Mouse (Mus musculus): ENCODE results near the gene Clec2d. TPM values are rescaled to one million over a fixed set of nuclear protein-coding genes. Genes with fewer than 3 reads are reported as not detected.

The Clec2d gene
- total and polyA plus RNA-seq, 2 experiments from 2014 or later: 0.49 to 67.2 TPM

DNA sequence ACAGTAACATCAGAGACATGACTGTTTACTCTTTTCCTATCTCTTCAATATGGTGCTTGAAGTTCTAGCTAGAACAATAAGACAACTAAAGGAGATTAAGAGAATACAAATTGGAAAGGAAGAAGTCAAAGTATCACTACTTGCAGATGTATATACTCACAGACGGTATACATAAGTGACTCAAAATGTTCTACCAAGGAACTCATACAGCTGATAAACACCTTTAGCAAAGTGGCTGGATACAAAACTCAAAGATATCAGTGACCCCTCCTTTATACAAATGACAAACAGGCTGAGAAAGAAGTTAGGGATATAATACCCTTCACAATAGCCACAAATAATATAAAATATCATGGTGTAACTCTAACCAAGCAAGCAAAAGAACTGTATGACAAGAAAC, 40.6 kb downstream of the Clec2d start:
- Histone ChIP-seq H3K4me1 (ENCODE audit: control insufficient read depth, insufficient read depth) (no peaks in the 10 kb centered on the region), H3K4me3 (ENCODE audit: low read depth, low read length) (no peak overlapping the region), H3K36me3 (replicated peaks; ENCODE audit: control insufficient read depth, insufficient read depth, low read length) (no peaks in the 10 kb centered on the region), H3K9me3 (replicated peaks; ENCODE audit: control insufficient read depth, low read length) (no peaks in the 10 kb centered on the region), H3K27me3 (ENCODE audit: control insufficient read depth, insufficient read depth, low read length) (no peaks in the 10 kb centered on the region), H3K27ac (ENCODE audit: low read depth) (no peak overlapping the region), H3K9ac (replicated peaks; ENCODE audit: low read depth, low read length) (no peak overlapping the region), H3K4me2 (ENCODE audit: low read depth, low read length) (no peak overlapping the region)
- ATAC-seq (ENCODE audit: insufficient read depth, low read depth): no peak
- no peak for DNase-seq (ENCODE audit: low spot score)
- WGBS: 77% methylated on average over 1 of the region's 1 CpGs
- no peak for TF ChIP-seq CTCF (IDR thresholded peaks at IDR 0.05; ENCODE audit: low read depth)
- no peak for TF ChIP-seq EP300 (IDR thresholded peaks at IDR 0.05; ENCODE audit: low read depth)

DNA sequence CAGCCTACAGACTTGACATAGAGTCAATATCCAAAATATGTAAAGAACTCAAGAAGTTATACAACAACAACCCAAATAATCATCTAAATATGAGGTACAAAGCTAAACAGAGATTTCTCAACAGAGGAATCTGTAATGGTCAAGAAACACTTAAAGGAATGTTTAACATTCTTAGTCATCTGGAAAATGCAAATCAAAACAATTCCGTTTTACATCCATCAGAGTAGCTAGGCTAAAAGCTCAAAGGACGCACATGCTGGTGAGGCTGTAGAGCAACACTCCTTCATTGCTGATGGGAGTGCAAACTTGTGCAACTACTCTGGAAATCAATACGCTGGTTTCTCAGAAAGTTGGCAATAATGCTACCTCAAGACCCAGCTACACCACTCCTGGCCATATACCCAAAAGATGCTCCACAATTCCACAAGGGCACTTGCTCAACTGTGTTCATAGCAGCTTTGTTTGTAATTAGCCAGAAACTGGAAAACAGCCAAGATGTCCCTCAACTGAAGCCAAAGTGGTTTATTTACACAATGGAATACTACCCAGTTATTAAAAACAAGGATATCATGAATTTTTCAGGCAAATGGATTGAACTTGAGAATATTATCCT, 41.9 kb downstream of the Clec2d start:
- H3K9ac ChIP-seq (replicated peaks; ENCODE audit: low read depth, low read length): no peak overlapping the region
- no peaks in the 10 kb centered on the region for H3K9me3 ChIP-seq (replicated peaks; ENCODE audit: control insufficient read depth, low read length)
- no peak for DNase-seq (ENCODE audit: low spot score)
- TF ChIP-seq EP300 (IDR thresholded peaks at IDR 0.05; ENCODE audit: low read depth): no peak
- TF ChIP-seq CTCF (IDR thresholded peaks at IDR 0.05; ENCODE audit: low read depth): no peak
- H3K27me3 ChIP-seq (ENCODE audit: control insufficient read depth, insufficient read depth, low read length): no peaks in the 10 kb centered on the region
- H3K36me3 ChIP-seq (replicated peaks; ENCODE audit: control insufficient read depth, insufficient read depth, low read length): no peaks in the 10 kb centered on the region
- no peaks in the 10 kb centered on the region for H3K4me1 ChIP-seq (ENCODE audit: control insufficient read depth, insufficient read depth)
- no peak overlapping the region for H3K4me3 ChIP-seq (ENCODE audit: low read depth, low read length)
- no peak for ATAC-seq (ENCODE audit: insufficient read depth, low read depth)
- 83% methylated on average over 3 of the region's 3 CpGs for WGBS
- no peak overlapping the region for H3K27ac ChIP-seq (ENCODE audit: low read depth)
- H3K4me2 ChIP-seq (ENCODE audit: low read depth, low read length): no peak overlapping the region

DNA sequence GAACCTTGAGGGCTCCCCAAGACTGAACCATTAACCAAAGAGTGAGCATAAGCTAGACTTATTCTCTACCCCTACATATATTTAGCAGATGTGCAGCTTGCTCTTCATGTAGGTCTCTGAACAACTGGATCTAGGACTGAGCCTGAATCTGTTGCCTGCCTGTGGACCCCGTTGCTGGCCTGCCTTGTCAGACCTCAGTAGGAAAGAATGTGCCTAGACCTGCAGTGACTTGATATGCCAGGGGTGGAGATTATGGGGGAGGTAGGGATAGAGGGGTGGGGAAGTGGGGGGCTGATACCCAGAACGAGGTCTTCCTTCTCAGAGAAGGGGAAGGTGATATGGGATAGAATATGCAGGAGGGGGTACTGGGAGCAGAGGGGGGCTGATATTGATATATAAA, 43.2 kb downstream of the Clec2d start:
- no peak overlapping the region for H3K9ac ChIP-seq (replicated peaks; ENCODE audit: low read depth, low read length)
- no peak overlapping the region for H3K27ac ChIP-seq (ENCODE audit: low read depth)
- no peaks in the 10 kb centered on the region for H3K36me3 ChIP-seq (replicated peaks; ENCODE audit: control insufficient read depth, insufficient read depth, low read length)
- H3K9me3 ChIP-seq (replicated peaks; ENCODE audit: control insufficient read depth, low read length): no peaks in the 10 kb centered on the region
- no peaks in the 10 kb centered on the region for H3K4me1 ChIP-seq (ENCODE audit: control insufficient read depth, insufficient read depth)
- DNase-seq (ENCODE audit: low spot score) (no peak), ATAC-seq (ENCODE audit: insufficient read depth, low read depth) (no peak)
- H3K4me2 ChIP-seq (ENCODE audit: low read depth, low read length): no peak overlapping the region
- no peak overlapping the region for H3K4me3 ChIP-seq (ENCODE audit: low read depth, low read length)
- WGBS: 34% methylated on average over 2 of the region's 2 CpGs
- TF ChIP-seq CTCF (IDR thresholded peaks at IDR 0.05; ENCODE audit: low read depth): no peak
- TF ChIP-seq EP300 (IDR thresholded peaks at IDR 0.05; ENCODE audit: low read depth): no peak
- H3K27me3 ChIP-seq (ENCODE audit: control insufficient read depth, insufficient read depth, low read length): no peaks in the 10 kb centered on the region

DNA sequence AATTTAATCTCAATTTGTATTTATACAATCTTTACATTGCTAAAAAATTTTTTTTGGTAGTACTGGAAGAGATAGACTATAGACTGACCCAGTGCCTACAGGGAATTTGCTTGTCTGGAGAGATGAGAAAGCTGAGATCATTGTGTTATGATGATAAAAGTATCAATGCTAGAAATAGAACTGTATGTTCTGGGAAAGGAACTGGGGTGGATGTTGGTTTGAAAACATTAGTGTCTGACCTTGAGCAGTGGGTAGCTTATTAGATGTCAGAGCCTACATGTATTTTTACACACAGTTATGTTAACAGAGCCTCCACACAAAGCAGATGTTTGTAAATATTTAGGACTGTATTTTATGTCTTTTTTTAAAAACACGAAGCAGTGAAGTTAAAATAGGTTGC, 43.7 kb downstream of the Clec2d start:
- WGBS: 56% methylated on average over 1 of the region's 1 CpGs

DNA sequence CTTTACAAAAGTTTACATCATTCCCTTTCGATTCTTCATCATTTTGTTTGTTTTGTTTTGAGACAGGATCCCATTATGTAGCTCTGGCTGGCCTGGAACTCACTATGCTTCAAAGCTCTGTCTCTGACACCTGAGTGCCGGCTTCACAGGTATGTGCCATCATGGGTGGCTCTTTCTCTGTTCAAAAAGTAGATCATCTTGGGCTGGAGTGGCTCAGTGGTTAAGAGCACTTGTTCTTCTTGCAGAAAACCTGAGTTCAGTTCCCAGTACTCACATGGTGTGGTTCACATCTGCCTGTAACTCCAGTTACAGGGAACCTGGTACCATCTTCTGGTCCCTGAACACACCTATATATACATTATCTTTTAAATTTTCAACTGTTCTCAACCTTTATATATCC, 44.7 kb downstream of the Clec2d start:
- TF ChIP-seq CTCF (IDR thresholded peaks at IDR 0.05; ENCODE audit: low read depth) (no peak), EP300 (IDR thresholded peaks at IDR 0.05; ENCODE audit: low read depth) (no peak)
- 80% methylated on average over 2 of the region's 2 CpGs for WGBS
- no peak for DNase-seq (ENCODE audit: low spot score)
- Histone ChIP-seq H3K9ac (replicated peaks; ENCODE audit: low read depth, low read length) (no peak overlapping the region), H3K4me3 (ENCODE audit: low read depth, low read length) (no peak overlapping the region), H3K9me3 (replicated peaks; ENCODE audit: control insufficient read depth, low read length) (no peaks in the 10 kb centered on the region), H3K36me3 (replicated peaks; ENCODE audit: control insufficient read depth, insufficient read depth, low read length) (no peaks in the 10 kb centered on the region), H3K4me2 (ENCODE audit: low read depth, low read length) (no peak overlapping the region), H3K27me3 (ENCODE audit: control insufficient read depth, insufficient read depth, low read length) (no peaks in the 10 kb centered on the region), H3K4me1 (ENCODE audit: control insufficient read depth, insufficient read depth) (peaks cover 12% of the 10 kb centered on the region), H3K27ac (ENCODE audit: low read depth) (no peak overlapping the region)
- ATAC-seq (ENCODE audit: insufficient read depth, low read depth): no peak

More for the DNA sequence above, 43.7 kb downstream of the Clec2d start:
- DNase-seq (ENCODE audit: low spot score) (no peak), ATAC-seq (ENCODE audit: insufficient read depth, low read depth) (no peak)
- no peak overlapping the region for H3K9ac ChIP-seq (replicated peaks; ENCODE audit: low read depth, low read length)
- H3K4me1 ChIP-seq (ENCODE audit: control insufficient read depth, insufficient read depth): peaks cover 3% of the 10 kb centered on the region
- no peak overlapping the region for H3K4me2 ChIP-seq (ENCODE audit: low read depth, low read length)
- no peaks in the 10 kb centered on the region for H3K9me3 ChIP-seq (replicated peaks; ENCODE audit: control insufficient read depth, low read length)
- no peaks in the 10 kb centered on the region for H3K27me3 ChIP-seq (ENCODE audit: control insufficient read depth, insufficient read depth, low read length)
- H3K36me3 ChIP-seq (replicated peaks; ENCODE audit: control insufficient read depth, insufficient read depth, low read length): no peaks in the 10 kb centered on the region
- H3K27ac ChIP-seq (ENCODE audit: low read depth): no peak overlapping the region
- TF ChIP-seq CTCF (IDR thresholded peaks at IDR 0.05; ENCODE audit: low read depth): no peak
- TF ChIP-seq EP300 (IDR thresholded peaks at IDR 0.05; ENCODE audit: low read depth): no peak
- H3K4me3 ChIP-seq (ENCODE audit: low read depth, low read length): no peak overlapping the region

All from heart, postnatal 0 days (tissue).